Mouse (Mus musculus): ENCODE measurements around the gene Nms. TPM values are rescaled to one million over a fixed set of nuclear protein-coding genes. Genes with fewer than 3 reads are reported as not detected.

The Nms gene
- polyA plus RNA-seq, 1 experiment from 2014 or later: not detected

GRCm38 (mm10) chr1:38992365-38992764 is 53.4 kb downstream of the Nms start:
- Histone ChIP-seq H3K4me3 (ENCODE audit: low read depth, low read length) (no peak overlapping the region), H3K27ac (ENCODE audit: low read depth) (no peak overlapping the region), H3K9me3 (ENCODE audit: low read depth, low read length) (no peaks in the 10 kb centered on the region), H3K27me3 (ENCODE audit: insufficient read depth, low read length) (no peaks in the 10 kb centered on the region), H3K9ac (no peak overlapping the region), H3K36me3 (ENCODE audit: insufficient read depth) (peaks cover 54% of the 10 kb centered on the region), H3K4me1 (ENCODE audit: insufficient read depth) (no peaks in the 10 kb centered on the region), H3K4me2 (no peak overlapping the region)
- no peak for TF ChIP-seq CTCF (IDR thresholded peaks at IDR 0.05; ENCODE audit: low read depth)
- no peak for ATAC-seq (ENCODE audit: insufficient read depth)
- 82% methylated on average over 3 of the region's 3 CpGs for WGBS
- DNase-seq: no peak

Other genes with a start within 250 kb of the Nms start
- 0.99 and 1.0 TPM in 2 replicates for gene Lonrf2, start 102.4 kb upstream of the Nms start, polyA plus RNA-seq (2014; fragmentation: Nextera tagmentation; extraction: Ambion mirVana)
- 2.2 and 3.9 TPM in 2 replicates for gene Chst10, start 41.0 kb upstream of the Nms start, polyA plus RNA-seq (2014; fragmentation: Nextera tagmentation; extraction: Ambion mirVana)
- 148 and 161 TPM in 2 replicates for gene Pdcl3, start 46.5 kb downstream of the Nms start, polyA plus RNA-seq (2014; fragmentation: Nextera tagmentation; extraction: Ambion mirVana)

Data from lung, embryonic 14.5 days (tissue).